Mouse (Mus musculus) right cerebral cortex, adult 2 months (tissue): ENCODE measurements at regions not wholly inside any gene's neighbourhood (a gene's known extent, or its start where the extent isn't known, plus 50 kb on each side); places are given as distances from the start of the nearest gene placed in this dataset.

Experiments used
- DNase-seq, 2 experiments: peaks; one replicate each; pipeline ENCODE4 v3.0.0; 2021 to 2022; ENCODE audit warnings: low spot score in 2 of 2

GRCm38 (mm10) chr11:65495034-65495433, 225.2 kb upstream of the Myocd start:
- DNase-seq: no peak

- DNase-seq: no peak
Measured at GRCm38 (mm10) chr11:65490426-65490825, 220.6 kb upstream of the Myocd start.

- DNase-seq: no peak
Measured at GRCm38 (mm10) chr11:65475821-65476540, 206.2 kb upstream of the Myocd start.

- DNase-seq: peak; percentile 66 to 71
Measured at GRCm38 (mm10) chr11:65475302-65475701, 205.5 kb upstream of the Myocd start.

DNA sequence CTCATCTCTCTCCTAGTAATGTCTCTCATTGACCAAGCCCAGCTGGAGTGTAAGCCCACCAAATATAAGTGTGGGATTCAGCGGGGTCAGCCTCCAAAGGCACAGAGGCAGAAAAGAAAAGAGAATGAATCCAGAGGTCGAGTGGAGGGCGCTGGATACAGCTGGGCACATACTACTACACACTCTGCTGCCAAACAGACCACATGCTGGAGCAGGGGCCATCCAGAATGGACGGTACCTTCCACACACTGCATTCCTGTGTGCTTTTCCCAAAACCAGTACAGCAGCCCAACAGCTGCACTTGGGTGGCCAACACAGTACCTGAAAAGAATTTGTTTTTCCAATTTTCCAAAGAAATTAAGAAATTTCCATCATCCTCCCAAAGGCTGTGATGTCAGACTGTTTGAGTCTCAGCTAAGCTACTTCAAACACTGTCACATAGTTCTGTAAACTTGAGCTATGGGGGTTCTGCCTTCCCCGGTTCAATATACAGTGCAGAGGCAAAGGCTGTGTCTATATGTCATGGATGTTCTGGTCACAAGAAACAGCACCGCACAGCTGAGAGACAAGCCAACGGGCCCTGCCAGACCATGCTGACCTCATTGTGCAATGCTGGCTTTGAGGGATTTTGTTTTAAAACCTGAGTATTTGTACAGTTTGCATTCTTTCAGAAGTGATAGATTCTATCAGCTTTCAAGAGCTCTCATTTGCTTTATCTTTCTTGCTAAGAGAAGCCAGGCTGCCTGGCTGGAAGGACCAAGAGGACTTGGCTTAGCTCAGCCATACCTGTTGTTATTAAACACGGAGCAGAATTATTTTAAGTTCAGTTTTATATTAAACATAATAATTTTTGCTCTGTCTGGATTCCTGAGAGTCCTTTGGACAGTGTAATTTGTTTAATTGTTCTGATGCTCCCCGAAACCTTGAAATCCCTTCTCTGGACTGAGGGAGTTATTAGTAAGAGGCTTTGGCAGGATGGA, 200.3 kb upstream of the Myocd start:
- no peak for DNase-seq

- no peak for DNase-seq
Measured at GRCm38 (mm10) chr11:65461044-65461443, 191.3 kb upstream of the Myocd start.

- no peak for DNase-seq
Measured at GRCm38 (mm10) chr11:65448436-65448835, 178.6 kb upstream of the Myocd start.

- peak in 1 of 2 experiments; percentile 13 for DNase-seq
Measured at GRCm38 (mm10) chr11:65443466-65444024, 173.8 kb upstream of the Myocd start.

- DNase-seq: no peak
Measured at GRCm38 (mm10) chr11:65435699-65436161, 165.9 kb upstream of the Myocd start.

DNA sequence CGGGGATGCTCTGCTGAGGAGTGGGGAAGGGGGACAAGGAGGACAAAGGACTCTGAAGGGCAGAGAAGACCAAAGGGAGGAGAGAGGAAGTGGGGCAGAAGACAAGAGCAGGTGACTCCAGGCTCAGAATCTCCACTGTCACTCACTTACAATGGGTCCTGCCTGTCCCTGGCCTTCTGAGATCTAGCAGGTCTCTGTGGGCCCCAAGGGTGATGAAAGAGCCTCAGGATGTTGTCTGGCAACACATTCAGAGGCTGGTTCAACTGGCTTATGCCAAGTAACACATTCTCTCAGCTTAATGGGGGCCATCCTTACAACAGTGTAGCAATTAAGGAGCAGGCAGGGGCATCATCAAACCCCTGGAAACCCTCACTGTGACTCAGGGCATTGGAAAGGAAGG, 152.1 kb upstream of the Myocd start:
- no peak for DNase-seq

DNA sequence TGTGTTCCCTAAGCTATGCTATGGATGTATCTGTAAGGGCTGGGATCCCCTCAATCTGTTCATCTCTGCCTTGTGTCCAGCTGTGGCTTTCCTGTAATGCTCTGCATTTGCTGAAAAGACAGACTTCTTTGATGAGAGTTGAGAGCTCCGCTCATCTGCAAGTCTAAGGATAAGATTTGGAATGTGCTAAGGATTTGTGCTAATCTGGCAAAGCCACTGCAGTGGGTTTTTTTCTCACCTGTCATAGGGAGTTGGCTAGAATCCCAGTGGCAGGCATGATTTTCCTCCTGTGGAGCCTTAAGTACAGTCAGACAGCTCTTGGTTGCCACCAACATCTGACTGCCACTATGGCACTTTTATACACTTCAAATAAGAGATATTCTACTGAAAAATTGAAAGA, 138.8 kb upstream of the Myocd start:
- peak; percentile 26 to 44 for DNase-seq

DNA sequence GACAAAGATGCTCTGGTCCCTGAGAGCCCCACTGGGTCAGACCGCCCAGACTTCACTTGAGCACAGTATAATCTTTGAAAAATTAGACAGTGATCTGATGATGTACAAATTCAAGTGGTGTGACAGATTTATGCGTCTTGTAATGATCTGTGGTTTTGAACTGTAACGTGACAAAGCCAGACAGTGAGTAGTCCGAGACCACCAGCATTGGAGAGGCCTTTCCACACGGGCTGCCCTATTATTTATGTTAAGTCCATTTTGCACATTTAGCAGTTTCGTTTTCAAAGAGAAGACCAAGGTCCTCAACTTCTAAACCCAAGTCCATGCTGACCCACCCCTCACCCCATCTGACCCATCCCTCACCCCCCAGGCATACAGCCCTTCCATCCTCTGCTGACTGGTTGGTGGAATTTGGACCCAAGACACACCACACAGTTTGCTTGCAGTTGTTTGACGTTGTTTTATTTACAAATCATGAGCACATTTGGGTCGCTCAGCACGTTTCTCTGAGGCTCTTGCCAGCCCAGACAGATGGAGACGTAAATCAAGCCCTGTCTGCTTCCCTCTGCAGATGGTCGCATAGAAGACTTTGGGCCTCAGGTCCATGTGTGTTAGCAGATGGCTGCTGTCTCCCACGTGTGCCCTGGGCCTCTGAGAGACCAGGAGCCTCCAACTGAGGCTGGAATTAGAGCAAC, 132.8 kb upstream of the Myocd start:
- no peak for DNase-seq

DNA sequence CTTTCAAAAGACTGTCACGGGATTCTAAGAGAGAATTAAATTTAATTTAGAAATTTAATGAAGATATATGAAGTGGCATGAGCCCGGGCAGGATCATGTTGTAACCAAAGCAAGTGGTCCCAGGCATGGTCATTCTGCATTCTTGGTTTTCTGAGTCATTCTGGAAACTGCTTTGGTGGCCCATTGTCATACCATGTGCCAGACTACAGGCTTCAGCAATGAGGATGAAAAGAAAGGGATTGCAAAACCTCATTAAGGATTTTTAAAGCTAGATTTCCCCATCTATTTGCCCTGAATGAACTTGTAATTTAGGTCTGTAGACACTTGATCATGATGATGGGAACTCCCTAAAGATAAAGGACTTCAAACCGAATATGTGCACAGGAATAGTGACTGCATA, 119.4 kb upstream of the Myocd start:
- DNase-seq: no peak

DNA sequence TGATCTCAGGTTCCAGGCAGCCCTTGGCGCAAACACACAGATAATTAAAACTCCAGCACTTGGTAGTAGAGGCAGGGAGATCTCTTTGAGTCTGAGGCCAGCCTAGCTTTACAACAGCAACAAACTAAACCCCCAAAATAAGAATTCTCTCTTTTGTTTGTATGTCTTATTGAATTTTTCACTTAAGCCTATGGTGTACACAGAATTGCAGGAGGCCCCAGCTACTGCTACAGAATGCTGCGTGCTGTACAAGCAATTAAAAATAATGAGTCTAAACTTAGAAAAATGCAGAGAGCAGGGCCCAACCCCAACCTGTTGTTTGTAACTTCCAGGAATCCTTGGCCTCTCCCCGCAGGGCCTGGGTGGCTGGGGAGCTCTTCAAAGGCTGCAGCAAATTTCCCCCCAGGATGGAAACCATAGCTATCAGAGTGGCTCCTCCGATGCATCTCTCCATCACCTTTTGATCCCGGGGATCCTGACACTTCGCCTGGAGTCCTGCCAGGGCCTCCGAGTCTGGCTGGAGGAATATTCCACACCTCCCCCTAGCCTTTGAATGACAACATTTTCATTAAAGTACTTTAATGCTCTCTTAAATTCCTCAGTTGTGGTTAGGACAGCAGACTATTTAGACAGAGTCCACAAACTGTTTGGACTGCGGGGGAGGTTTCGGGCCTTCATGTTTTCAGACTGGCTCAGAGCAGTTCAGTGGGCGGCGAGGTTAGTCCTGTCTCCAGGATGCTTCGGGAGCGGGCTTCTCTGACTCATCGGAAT, 116.7 kb upstream of the Myocd start:
- DNase-seq: no peak

DNA sequence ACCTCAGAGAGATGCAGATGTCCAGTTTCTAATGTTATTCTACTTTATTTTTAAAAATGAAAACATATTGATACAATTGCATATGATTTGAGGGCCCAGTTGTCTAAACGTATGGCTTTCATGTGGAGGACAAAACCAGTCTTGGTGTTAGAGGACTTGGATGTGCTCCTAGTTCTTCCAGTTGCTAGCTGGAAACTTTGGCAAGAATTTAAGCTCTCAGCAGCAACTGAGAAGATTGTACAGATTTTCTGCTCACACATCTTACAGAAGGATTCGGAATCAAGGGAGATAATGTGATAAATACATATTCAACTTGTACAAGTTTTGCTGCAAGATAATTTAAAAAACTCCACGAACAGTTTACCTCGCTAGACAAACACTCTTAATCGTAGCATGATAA, 105.6 kb upstream of the Myocd start:
- DNase-seq: no peak

DNA sequence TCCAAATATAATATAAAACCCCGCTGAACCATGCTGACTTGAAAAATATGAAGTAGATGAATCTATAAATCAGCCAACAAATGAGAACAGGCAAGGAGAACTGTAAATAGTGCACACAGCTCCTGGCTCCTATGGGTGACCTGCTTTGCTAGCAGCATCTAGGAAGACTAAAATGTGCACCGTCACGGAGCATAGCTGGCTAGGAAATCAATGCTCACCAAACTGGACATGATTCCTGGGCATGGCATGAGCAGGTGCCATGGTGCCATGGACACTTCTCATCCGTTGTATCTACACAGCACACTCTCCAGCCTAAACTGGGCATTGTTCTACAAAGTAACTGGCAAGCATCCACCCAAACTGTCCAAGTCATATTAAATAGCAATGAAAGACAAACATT, 103.3 kb upstream of the Myocd start:
- DNase-seq: no peak

DNA sequence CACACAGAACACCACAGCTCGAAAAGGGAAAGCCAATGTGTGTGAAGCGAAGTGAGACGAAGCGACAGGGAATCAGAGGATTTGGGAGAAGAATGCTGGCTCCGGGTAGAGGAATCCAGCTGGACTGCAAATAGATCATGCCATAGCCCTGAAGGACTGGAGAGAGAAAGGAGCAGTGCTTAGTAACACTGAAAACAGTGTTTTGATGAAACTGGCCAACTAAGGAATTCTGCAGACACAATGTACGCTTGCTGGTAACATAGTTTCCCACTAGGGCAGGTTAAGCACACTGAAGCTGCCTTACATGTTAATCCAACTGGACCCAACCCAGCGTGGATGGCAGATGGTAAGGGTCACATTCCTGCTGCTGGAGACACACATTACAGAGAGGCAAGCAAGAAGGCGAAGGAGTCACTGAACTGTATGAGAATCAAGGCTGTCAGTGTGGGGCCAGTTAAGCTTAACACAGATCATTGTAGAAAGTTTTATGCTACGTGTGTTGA, 102.6 kb upstream of the Myocd start:
- DNase-seq: no peak

- DNase-seq: no peak
Measured at GRCm38 (mm10) chr11:65367825-65368224, 98.0 kb upstream of the Myocd start.

- DNase-seq: no peak
Measured at GRCm38 (mm10) chr11:65366677-65367370, 97.0 kb upstream of the Myocd start.
